Mouse (Mus musculus): ENCODE measurements around the gene Gm19684. TPM values are rescaled to one million over a fixed set of nuclear protein-coding genes. Genes with fewer than 3 reads are reported as not detected.
"Not testable (repeated sequence)": the region's sequence is repeated elsewhere in the genome, so short reads cannot be mapped to it uniquely, and the experiment has no call there.

The Gm19684 gene
- polyA plus RNA-seq (2012; rRNA removed), result 0.15 and 0.33 TPM in 2 replicates

DNA sequence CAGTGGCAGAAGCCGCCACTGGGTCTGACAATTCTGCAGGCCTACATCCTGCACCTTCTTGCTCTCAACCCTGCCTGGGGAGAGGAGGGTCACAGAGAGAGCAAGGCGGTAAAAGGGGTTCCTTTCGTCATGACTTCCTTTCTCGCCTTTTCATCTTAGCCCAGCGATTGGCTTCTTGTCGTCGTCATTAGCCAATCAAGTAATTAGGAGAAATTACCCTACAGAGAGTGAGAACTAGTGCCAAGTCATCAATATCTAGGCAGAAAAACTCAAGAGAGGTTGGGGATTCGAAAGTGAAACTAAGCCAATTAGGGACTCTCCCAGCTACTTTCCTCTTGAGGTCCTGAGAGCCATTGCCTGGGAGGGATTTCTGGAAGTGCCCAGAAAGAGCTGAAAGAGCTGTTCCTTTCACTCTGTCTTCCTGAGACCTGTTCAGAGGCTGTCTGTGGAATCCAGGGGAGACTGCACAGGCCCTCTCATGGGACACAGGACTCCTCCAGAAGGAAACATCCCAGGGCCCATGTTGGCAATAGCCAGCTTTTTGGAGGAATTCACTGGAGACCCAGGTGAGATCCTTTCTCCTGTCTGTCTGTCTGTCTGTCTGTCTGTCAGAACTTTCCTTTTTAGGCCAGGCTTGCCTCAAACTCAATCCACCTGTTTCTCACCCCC is at the start of gene Gm19684:
Gene Gm19684, plus strand, starts transcription at position 327 of the 669 bp plus-strand sequence.
- DNase-seq (ENCODE audit: low read depth, low spot score), result peak; percentile 61
- 1% methylated on average over 8 of the region's 8 CpGs for WGBS

DNA sequence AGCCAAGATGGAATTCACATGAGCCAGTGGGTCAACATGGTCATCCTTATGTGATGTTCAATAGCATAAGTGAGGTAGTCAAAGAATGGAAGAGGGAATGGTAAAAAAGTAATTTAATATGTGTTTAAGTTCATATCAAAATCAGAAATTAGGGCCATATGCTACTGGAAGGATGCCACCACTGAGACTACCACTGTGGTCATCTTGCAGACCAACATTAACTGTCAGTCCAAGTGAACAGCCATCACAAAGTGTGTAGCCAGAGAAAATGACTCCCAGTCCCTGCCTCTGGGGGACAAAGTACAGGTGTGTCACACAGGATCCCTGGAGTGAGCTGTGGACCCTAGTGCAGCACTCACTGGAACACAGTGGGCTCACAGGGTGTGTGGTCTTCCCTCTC is 39.6 kb upstream of the Gm19684 start:
- not testable (repeated sequence) for DNase-seq (ENCODE audit: low read depth, low spot score)

DNA sequence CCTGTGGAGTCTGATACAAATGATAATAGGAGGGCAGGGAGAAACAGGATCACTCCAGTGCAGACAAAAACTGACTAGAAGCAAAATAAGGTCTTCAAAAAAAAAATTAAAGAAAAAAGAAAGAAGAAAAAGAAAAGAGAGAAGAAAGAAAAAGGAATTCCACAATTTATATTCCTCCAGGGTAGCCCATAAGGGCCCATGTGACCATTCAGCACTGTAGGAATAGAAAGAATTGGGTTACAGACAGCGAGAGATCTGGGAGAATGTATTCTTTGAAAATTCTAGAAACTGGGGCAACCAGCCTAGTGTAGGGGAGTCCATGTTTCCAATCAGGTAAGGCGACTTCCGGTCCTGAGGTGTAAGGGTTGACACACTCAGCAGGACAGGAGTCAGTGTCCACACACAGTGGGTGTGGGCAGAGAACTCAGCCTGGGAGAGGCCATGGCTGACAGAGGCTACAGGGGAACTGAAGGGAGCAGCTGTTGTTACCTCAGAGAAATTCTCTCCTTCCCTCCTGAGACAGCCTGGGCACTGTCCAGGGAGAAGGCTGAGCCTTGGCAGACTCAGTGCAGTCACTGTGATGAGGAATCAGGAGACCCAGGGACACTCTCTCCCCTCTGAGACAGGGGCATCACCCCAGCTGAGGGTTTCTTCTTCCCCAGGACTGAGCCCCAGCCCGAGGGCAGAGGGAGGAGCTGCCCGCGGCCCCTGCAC is 38.8 kb upstream of the Gm19684 start:
- 40% methylated on average over 6 of the region's 6 CpGs for WGBS

DNA sequence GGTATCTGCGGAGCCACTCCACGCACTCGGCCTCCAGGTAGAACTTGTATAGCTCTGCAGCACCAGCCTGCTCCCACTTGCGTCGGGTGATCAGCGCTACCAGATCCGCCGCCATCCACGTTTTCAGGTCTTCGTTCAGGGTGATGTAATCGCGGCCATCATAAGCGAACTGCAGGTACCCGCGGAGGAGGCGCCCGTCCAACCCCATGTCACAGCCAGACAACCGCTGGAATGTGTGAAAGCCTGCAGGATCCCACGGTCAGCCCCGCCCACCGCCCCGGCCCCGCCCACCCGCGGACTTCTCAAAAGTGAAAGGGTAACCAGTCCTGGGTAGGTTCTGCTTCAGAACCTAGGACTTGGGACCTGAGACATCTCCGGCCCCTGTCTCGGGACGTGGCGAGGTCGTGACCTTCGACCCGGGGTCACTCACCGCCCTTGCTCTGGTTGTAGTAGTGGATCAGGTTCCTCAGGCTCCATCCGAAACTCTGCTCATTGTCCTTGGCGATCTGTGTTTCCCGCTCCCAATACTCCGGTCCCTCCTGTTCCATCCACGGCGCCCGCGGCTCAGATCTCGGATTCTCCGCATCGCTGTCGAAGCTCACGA is 38.1 kb upstream of the Gm19684 start:
- 1% methylated on average over 46 of the region's 46 CpGs for WGBS
- DNase-seq (ENCODE audit: low read depth, low spot score), result no peak

More for the DNA sequence above, 38.8 kb upstream of the Gm19684 start:
- DNase-seq (ENCODE audit: low read depth, low spot score), result not testable (repeated sequence)

DNA sequence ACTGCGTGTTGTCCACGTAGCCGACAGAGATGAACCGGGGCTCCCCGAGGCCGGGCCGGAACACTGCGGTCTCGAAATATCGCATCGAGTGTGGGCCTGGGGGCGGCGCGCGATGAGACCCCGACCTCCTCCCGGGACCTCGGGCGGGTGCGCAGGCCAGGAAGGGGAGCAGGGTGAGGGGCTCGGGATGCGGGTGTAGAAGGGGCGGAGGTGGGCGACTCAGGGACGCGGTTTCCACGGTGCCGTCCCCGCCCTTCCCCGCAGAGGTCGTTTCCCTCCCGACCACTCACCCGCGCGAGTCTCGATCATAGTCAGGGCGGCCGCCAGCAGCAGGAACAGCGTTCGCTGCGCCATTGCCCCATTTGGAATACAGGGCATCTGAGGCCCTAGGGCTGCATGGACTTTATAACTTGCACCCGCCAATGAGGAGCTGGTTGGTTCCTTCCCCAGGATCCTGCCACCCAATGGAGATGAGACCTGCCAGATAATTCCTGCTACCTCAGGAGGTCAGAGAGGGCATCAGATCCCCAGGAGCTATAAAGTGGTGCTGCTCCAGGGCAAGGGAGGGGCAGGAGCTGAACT is 37.5 kb upstream of the Gm19684 start:
- under 1% methylated on average over 42 of the region's 42 CpGs for WGBS

DNA sequence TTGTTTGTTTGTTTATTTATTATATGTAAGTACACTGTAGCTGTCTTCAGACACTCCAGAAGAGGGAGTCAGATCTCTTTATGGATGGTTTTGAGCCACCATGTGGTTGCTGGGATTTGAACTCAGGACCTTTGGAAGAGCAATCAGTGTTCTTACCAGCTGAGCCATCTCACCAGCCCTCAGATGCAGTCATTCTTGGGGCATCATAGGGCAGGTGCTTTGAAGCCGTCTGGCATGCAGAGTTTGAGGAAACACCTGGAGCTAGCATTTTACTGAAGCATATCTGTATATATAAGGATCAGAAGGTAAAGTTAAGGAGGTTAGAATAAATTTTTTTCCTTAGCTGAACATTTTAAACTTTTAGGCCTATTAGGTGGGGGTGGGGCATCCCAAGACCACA is 35.5 kb upstream of the Gm19684 start:
- 43% methylated on average over 1 of the region's 1 CpGs for WGBS
- not testable (repeated sequence) for DNase-seq (ENCODE audit: low read depth, low spot score)

More for the DNA sequence above, 37.5 kb upstream of the Gm19684 start:
- DNase-seq (ENCODE audit: low read depth, low spot score), result peak; percentile 16

DNA sequence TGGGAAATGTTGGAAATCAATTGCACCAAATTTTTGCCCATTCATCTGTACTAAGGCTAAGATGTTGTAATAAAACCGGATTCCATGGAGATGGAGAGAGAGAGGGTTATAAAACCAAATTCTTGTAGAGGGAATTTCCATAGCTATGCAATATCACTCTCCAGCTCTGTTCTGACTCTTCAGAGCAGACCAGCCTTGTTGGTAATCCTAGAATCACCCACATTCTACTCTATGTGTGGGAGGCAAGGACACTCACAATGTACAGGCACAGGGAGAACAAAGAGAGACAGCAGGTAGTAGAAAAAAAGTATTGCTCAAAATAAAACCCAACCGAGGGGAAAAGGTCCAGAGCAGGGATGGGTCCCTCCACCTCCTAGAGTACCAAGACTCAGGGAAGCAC is 29.5 kb upstream of the Gm19684 start:
- not testable (repeated sequence) for DNase-seq (ENCODE audit: low read depth, low spot score)
- no CpG with 5 or more reads among the region's 2 CpGs for WGBS

DNA sequence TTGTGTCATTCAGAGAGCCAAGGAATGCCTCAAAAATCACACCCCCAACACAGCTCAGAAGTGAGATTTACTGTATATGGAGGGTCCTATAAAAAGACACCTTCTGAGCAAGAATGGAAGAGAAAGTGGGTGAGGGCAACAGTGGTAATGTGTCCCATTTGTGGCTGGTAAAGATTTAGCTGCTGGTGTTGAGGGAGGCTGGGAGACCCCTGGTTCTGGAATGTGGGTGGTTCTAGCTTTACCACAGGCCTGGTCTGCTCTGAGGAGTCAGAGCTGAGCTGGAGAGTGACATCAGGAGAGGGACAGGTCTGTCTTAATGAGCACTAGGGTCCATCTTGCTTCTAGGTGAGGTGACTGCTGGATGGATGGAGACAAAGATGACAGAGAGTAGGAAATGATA is 29.0 kb upstream of the Gm19684 start:
- not testable (repeated sequence) for DNase-seq (ENCODE audit: low read depth, low spot score)

DNA sequence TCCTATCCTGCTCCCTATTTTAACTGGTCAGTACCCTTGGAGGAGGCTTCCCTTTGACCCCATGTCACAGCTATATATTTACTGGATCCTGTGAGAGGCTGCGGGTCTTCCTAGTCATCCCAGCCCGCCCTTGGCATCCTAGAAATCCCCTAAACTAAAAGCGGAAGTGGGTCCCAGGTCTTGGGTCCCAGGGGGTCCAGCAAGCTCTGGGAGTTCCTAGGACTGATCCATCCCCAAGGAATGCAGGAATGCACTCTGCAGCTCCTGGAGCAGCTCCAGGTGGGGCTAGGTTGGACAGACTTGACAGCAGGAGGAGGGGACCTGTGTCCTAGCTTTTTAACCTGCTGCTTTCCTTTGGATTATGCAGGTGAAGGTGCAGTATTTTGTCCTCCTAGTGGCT is 27.5 kb upstream of the Gm19684 start:
- 26% methylated on average over 3 of the region's 3 CpGs for WGBS
- DNase-seq (ENCODE audit: low read depth, low spot score), result no peak

DNA sequence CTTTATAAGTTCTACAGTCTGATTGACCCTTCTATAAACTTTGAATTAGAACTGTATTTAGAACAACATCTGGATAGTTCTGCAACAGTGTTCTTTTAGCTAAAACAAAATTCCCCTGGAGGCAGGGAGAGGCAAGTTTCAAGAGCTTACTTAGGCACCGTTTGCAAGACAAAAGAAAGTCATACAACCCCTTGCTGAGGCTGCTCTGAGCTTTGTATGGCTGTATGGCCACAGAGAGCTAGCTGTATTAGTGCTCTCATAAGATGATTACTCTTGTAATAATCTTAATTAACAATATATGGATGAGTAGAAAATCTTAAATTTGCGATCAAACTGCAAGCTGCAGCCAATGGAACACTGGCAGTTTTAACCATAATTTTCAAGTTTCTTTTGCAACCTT is 21.9 kb upstream of the Gm19684 start:
- WGBS, result 70% methylated on average over 2 of the region's 2 CpGs
- not testable (repeated sequence) for DNase-seq (ENCODE audit: low read depth, low spot score)

DNA sequence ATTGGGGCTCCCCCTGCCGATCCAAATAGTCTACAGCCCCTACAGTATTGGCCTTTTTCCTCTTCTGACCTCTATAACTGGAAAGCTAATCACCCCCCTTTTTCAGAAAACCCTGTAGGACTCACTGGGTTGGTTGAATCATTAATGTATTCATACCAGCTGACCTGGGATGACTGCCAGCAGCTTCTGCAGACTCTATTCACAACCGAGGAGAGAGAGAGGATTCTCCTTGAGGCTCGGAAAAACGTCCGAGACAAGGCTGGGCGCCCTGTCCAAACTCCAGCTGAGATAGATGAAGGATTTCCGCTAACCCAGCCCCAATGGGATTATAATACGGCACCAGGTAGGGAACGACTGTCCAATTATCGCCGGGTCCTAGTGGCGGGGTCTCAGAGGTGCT is 19.4 kb upstream of the Gm19684 start:
- 86% methylated on average over 12 of the region's 12 CpGs for WGBS
- not testable (repeated sequence) for DNase-seq (ENCODE audit: low read depth, low spot score)

DNA sequence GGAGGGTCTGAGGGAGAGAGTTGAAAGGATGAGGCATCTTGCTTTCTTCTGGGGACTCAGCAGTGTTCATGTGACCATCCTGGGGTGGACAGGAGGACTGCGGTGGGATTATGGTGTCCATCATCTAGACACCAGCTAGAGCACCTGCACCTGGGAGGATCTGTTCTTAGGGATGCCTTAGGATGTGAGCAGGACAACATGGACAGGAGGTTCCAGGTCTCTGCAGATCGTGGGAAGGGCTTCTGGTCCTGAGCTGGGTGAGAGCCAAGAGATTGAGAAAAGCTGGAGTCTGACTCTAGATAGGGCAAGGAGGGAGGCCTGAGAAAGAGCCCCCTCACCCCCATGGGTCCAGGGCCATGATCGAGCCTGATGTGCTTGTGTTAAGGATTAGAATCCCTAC is 11.3 kb upstream of the Gm19684 start:
- 59% methylated on average over 3 of the region's 3 CpGs for WGBS
- not testable (repeated sequence) for DNase-seq (ENCODE audit: low read depth, low spot score)

DNA sequence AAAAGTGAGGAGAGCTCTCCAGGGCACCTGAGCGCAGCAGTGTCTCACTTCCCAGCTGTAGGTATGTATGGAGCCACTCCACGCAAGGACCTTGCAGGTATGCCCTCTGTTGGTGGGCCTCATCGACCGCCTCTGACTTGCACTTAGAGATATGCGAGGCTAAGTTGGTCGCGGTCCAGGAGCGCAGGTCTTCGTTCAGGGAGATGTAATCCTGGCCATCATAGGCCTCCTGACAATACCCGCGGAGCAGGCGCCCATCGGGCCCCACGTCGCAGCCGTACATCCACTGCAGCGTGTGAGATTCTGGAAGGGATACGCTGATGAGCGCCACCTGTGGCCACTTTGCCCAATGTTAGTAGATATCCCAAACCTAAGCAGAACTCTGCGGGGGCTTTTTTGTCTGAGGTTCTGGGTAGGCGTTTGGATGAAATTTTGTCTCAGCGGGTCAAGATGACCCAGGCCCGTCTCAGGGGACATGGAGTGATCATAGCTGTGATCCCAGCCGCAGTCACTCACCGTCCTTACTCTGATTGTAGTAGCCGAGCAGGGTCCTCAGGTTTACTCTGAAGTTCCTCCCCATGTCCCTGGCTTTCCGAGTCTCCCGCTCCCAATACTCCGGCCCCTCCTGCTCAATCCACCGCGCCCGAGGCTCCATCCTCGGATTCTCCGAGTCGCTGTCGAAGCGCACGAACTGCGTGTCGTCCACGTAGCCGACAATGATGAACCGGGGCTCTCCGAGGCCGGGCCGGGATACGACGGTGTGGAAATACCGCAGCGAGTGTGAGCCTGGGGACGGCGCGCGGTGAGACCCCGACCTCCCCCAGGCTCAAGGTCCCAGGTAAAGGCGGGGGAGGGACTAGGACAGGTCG is 10.6 kb upstream of the Gm19684 start:
- 2% methylated on average over 57 of the region's 57 CpGs for WGBS
- not testable (repeated sequence) for DNase-seq (ENCODE audit: low read depth, low spot score)

DNA sequence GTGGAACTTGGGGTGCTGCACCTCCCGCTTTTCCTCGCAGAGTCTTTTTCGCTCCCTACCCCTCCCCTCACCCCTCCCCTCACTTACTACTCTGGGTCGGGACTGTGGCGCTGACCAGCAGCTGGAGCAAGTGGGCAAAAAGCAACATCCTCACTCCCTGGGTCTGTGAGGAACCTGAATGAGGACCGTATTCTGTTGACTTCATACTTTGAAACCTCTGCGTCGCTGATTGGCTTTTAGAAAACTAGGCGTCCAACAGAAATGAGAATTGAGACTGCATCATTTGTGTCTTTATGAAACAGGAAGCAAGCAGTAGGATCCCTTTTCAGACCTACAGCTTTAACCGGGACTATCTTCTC is 10.0 kb upstream of the Gm19684 start:
- under 1% methylated on average over 10 of the region's 10 CpGs for WGBS
- peak; percentile 31 for DNase-seq (ENCODE audit: low read depth, low spot score)

DNA sequence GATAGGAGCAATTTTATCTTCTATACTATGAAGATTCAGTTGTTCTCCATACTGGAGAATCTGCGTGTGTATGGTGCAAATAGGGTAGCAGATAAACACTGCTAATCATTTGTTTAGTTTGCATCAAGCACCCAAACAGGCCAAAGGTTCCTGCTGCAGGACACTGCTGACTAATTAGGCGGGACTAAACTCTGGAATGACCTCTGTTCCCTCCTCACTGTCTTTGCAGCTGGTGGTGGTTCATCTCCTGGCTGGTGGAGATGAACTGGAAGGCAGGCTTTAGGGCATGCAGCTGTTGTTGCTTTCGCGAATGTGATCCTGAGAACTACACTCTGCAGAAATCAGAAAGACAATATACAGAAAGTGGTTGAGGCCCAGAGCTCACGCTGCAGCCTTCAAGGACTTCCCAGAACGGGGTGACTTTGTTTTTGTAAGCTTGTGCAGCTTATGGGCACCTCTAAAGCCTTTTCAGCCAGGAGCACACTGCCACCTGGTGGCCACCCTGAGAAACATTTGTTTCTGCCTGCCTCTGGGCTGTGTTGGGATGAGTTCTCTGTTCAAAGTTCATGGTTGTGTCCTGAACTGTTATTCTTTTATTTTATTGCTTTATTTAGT is 7.4 kb upstream of the Gm19684 start:
- 20% methylated on average over 6 of the region's 6 CpGs for WGBS
- DNase-seq (ENCODE audit: low read depth, low spot score), result not testable (repeated sequence)

DNA sequence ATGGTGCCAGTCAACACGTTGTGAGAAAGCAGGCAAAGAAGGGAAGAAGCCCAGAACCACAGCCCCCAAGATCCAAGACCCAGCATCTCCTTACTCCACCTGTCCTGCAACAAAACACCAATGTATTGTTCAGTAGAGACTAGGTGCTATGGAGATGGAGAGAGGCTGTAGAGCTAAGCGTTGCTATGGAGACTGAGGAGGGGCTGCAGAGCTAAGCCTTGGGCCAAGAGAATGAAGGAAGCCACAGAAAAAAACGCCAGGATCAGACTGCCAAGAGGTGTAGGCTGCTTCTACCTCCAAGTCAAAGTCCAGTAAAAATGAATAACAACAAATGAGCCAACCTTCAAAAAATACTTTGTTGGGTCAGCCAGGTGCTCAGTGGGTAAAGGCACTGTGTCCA is 4.9 kb upstream of the Gm19684 start:
- not testable (repeated sequence) for DNase-seq (ENCODE audit: low read depth, low spot score)
- WGBS, result 31% methylated on average over 3 of the region's 3 CpGs

DNA sequence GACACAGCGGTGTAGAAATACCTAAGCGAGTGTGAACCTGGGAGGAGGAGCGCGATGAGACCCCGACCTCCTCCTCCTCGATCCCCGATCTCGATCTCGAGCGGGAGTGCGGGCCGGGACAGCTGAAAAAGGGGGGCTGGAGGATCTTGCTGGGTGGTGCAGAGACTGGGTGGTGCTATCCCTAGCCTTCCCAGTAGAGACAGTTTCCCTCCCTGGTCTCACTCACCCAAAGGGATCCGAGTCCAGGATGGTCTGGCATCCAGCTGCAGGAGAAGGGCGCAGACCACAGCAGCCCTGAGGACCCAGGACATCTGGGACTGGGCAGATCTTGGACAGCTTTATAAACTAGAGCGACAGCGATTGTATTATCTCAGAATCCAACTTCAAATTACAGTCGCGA is 639 bp upstream of the Gm19684 start:
- not testable (repeated sequence) for DNase-seq (ENCODE audit: low read depth, low spot score)
- 23% methylated on average over 18 of the region's 18 CpGs for WGBS

DNA sequence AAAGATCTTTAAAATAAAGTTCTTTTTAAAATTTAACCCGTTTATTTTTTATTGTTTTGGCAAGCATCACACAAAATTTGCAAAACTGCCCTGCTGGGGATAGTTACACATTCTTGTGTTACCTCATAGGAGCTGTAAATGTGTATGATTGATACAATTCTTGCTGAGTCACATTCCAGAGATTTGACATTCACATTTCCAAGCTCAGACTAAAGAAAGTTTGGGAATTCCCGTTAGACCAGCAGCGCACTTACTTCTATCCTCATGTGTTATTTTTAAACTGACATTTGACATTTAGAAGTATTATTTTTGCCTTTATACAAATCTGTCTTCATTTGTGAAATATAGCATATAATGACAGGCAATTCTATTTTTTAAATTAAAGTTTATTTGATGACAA is 2.6 kb downstream of the Gm19684 start:
- DNase-seq (ENCODE audit: low read depth, low spot score), result not testable (repeated sequence)
- 65% methylated on average over 3 of the region's 3 CpGs for WGBS

DNA sequence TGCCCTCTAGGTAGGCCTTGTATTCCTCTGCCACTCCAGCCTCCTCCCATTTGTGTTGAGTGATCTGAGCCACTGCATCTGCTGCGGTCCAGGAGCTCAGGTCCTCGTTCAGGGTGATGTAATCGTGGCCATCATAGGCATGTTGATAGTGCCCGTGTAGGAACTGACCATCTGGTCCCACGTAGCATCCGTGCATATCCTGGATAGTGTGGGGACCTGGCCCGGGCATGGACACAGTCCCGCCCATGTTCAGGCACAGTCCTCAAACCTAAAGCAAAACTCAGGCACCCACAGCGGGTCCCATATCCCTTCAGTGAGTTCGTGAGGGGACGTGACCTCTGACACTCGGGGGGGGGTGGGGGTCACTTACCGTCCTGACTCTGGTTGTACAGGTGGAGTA is 7.0 kb downstream of the Gm19684 start:
- WGBS, result 62% methylated on average over 10 of the region's 13 CpGs
- not testable (repeated sequence) for DNase-seq (ENCODE audit: low read depth, low spot score)

All from large intestine, adult 2 months (tissue).